Mouse (Mus musculus) G1E (cell line): Measurements from ENCODE around the gene Ddx31.

Experiments
- CTCF ChIP-seq: IDR thresholded peaks from 2 replicates; pipeline ENCODE4 v1.5.1; 2012; ENCODE audit warnings: low read depth, low read length, inconsistent platforms, mixed read lengths
- GATA1 ChIP-seq: IDR thresholded peaks from 2 replicates; pipeline ENCODE4 v1.6.1; 2012; ENCODE audit warnings: borderline replicate concordance, low read length, inconsistent platforms, mixed read lengths

- no peak for TF ChIP-seq CTCF
- TF ChIP-seq GATA1: no peak
Measured at GRCm38 (mm10) chr2:28908389-28909153, 68.4 kb downstream of the Ddx31 start.
